Mouse (Mus musculus) stomach, embryonic 15.5 days (tissue): ENCODE data around the gene Ppm1n. TPM values are rescaled to one million over a fixed set of nuclear protein-coding genes. Genes with fewer than 3 reads are reported as not detected.

Source experiments
- ATAC-seq: fragments of 200-750 bp; cut with Nextera tagmentation; 2 replicates; pipeline ENCODE4 v1.8.0; 2017; ENCODE audit warnings: low read depth, moderate number of reproducible peaks, moderate TSS enrichment; ENCODE audit not compliant: insufficient read depth, low FRiP score
- H3K27ac ChIP-seq: fragments of 300-500 bp; sonication (generic); 2 replicates; pipeline ENCODE4 v1.5.1; 2015; ENCODE audit warnings: mild to moderate bottlenecking, inconsistent platforms
- H3K27me3 ChIP-seq: fragments of 300-500 bp; sonication (generic); replicated peaks from 2 replicates; pipeline ENCODE4 v1.6.1; 2015; ENCODE audit warnings: inconsistent platforms
- H3K36me3 ChIP-seq: fragments of 300-500 bp; sonication (generic); 2 replicates; pipeline ENCODE4 v1.6.1; 2015; ENCODE audit warnings: inconsistent platforms
- H3K4me1 ChIP-seq: fragments of 300-500 bp; sonication (generic); 2 replicates; pipeline ENCODE4 v1.6.1; 2015; ENCODE audit warnings: inconsistent platforms
- H3K4me2 ChIP-seq: fragments of 300-500 bp; sonication (generic); 2 replicates; pipeline ENCODE4 v1.6.1; 2015; ENCODE audit warnings: mild to moderate bottlenecking, inconsistent platforms
- H3K4me3 ChIP-seq: fragments of 300-500 bp; sonication (generic); replicated peaks from 2 replicates; pipeline ENCODE4 v1.5.1; 2015; ENCODE audit warnings: inconsistent platforms
- H3K9ac ChIP-seq: fragments of 300-500 bp; sonication (generic); 2 replicates; pipeline ENCODE4 v1.6.1; 2015; ENCODE audit warnings: inconsistent platforms
- H3K9me3 ChIP-seq: fragments of 300-500 bp; sonication (generic); 2 replicates; pipeline ENCODE4 v1.6.1; 2016; ENCODE audit warnings: inconsistent platforms
- WGBS: fragments of 180-500 bp; shearing (Covaris S2); methylation state at CpG from one replicate; pipeline ENCODE4 v1.1.7; 2015; 5-methylcytosine and 5-hydroxymethylcytosine counted together
- polyA plus RNA-seq: library from polyadenylated mRNA; unstranded; fragments of >200 nt; fragmentation: Nextera tagmentation; extraction: Ambion mirVana; gene quantifications from 2 replicates; pipeline ENCODE4 v1.2.1, GENCODE M21; 2015

The Ppm1n gene
- polyA plus RNA-seq, 1 experiment from 2014 or later = 0.33 TPM

DNA sequence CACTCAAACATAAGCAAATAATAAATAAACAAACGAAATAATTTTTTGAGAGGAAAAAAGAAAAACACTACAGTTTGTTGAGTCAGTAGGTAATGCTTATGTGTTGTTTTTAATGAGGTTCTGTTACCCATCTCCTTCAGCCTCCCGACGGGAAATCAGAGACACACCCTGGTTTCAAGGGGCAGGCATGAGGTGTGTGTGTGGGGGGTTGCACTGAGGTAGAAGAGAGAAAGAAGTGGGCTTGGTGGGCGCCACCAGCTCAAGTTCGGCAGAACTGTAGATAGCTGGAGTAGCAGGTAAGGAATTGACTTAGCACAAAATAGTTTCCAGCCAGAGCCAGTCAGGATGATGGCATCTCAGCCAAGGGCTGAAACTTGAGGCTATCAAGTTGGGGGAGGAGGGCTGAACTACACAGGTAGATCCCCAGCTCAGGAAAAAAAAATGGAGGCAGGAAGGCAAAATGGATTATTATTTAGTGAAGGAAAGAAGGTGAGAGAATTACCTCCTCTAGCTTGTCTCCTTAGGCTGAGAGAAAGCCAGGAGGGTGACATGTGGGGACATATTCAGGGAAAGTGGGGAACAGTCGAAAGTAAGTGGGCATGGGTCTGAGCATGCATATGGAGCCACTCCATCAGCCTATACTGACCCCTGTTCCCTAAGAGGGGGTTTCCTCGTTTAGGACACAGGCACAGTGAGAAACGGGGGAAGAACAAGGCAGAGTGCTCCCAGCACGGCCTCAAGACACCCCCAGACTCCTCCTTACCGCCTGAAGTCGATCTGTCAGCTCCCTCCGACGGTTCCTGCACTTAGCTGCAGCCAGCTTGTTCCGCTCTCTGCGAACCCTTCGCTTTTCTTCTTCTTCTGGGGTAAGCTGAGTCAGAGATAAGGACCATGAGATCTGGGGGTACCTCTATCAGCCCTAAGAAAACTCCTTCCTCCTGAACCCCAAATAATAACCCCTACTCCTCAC, 26.2 kb upstream of the Ppm1n start:
- Histone ChIP-seq H3K9me3 (no peaks in the 10 kb centered on the region), H3K36me3 (no peaks in the 10 kb centered on the region), H3K4me3 (no peak overlapping the region), H3K9ac (no peak overlapping the region), H3K4me1 (peaks cover 48% of the 10 kb centered on the region), H3K27ac (no peak overlapping the region), H3K4me2 (no peak overlapping the region), H3K27me3 (peaks cover 61% of the 10 kb centered on the region)
- ATAC-seq = no peak
- WGBS = 48% methylated on average over 16 of the region's 16 CpGs

GRCm38 (mm10) chr7:19305413-19305735, 25.5 kb upstream of the Ppm1n start:
- no peak overlapping the region for H3K27ac ChIP-seq
- H3K9ac ChIP-seq = no peak overlapping the region
- ATAC-seq = no peak
- no peak overlapping the region for H3K4me3 ChIP-seq
- no peaks in the 10 kb centered on the region for H3K36me3 ChIP-seq
- H3K4me1 ChIP-seq = peaks cover 44% of the 10 kb centered on the region
- WGBS = 8% methylated on average over 6 of the region's 6 CpGs
- H3K4me2 ChIP-seq = no peak overlapping the region
- H3K27me3 ChIP-seq = peaks cover 61% of the 10 kb centered on the region
- H3K9me3 ChIP-seq = no peaks in the 10 kb centered on the region

GRCm38 (mm10) chr7:19304501-19305412, 24.9 kb upstream of the Ppm1n start:
- WGBS = 2% methylated on average over 47 of the region's 48 CpGs
- Histone ChIP-seq H3K9ac (0 out of 2 replicates have a peak overlapping the region, but pooled peaks have one; percentile 5), H3K4me2 (peak overlapping the region; percentile 63), H3K4me1 (peaks cover 43% of the 10 kb centered on the region), H3K9me3 (no peaks in the 10 kb centered on the region), H3K27ac (no peak overlapping the region), H3K36me3 (no peaks in the 10 kb centered on the region), H3K27me3 (peaks cover 61% of the 10 kb centered on the region), H3K4me3 (peak overlapping the region; percentile 39)
- ATAC-seq = no peak

- Histone ChIP-seq H3K4me1 (peaks cover 36% of the 10 kb centered on the region), H3K9me3 (no peaks in the 10 kb centered on the region), H3K36me3 (no peaks in the 10 kb centered on the region), H3K4me3 (peak overlapping the region; percentile 39), H3K27ac (no peak overlapping the region), H3K27me3 (peaks cover 61% of the 10 kb centered on the region), H3K9ac (no peak overlapping the region), H3K4me2 (peak overlapping the region; percentile 63)
- whole genome bisulfite sequencing = under 1% methylated on average over 16 of the region's 16 CpGs
- ATAC-seq = no peak
Measured at GRCm38 (mm10) chr7:19303770-19304169, 23.9 kb upstream of the Ppm1n start.

DNA sequence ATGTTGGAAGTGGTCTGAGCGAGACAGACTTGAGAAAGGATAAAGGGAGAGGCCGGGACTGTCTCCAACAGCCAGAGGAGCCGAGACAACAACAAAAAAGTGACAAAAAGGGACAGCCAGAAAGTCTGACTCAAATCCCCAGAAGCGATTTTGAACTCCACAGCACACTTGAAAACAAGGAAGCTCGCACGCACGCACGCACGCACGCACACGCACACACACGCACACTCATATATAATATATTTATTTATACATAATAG, 23.1 kb upstream of the Ppm1n start:
- Histone ChIP-seq H3K4me1 (peaks cover 33% of the 10 kb centered on the region), H3K27me3 (peaks cover 61% of the 10 kb centered on the region), H3K4me2 (no peak overlapping the region), H3K27ac (no peak overlapping the region), H3K9ac (no peak overlapping the region), H3K4me3 (no peak overlapping the region; the same call in 1 of the 2 replicates), H3K36me3 (no peaks in the 10 kb centered on the region), H3K9me3 (no peaks in the 10 kb centered on the region)
- no peak for ATAC-seq
- 76% methylated on average over 12 of the region's 12 CpGs for WGBS

DNA sequence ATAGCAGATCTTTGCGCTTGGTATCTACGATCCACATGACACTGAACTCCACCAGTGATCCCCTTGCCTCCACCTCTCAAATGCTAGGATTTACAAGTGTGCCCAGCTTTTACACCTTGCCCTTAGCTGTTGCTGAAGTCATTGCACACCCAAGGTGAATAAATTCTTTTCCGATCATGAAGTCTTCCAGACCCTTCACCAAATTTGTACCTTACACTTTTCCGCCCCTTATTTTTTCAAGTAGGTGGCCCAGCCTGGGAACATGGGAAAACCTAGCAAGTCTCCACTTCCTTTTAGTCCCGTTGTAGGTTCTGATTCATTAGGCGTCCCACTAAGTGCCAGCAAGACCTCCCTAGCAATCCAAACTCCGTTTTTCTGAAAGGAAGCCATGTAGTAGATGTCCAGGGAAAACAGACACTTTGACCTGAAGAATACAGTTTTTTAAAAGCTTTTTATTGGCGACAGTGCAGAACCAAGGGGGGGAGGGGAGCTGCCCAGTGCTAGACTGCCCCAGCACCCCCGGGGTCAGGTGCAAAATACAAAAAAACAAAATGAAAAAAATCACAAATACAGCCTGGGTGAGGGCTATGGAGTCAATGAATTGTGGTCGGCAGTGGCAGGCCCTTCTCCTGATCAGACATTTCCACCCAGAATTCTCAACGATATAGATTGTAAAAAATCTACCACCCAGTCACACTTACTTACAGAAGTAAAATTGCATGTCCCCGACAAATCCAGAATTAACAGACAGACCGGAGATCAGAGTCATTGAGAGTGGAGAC, 22.6 kb upstream of the Ppm1n start:
- H3K9ac ChIP-seq = no peak overlapping the region
- H3K27me3 ChIP-seq = peaks cover 61% of the 10 kb centered on the region
- no peak overlapping the region for H3K27ac ChIP-seq
- H3K4me3 ChIP-seq = no peak overlapping the region
- H3K36me3 ChIP-seq = no peaks in the 10 kb centered on the region
- no peak overlapping the region; the same call in 1 of the 2 replicates for H3K4me2 ChIP-seq
- no peaks in the 10 kb centered on the region for H3K9me3 ChIP-seq
- no peak for ATAC-seq
- peaks cover 28% of the 10 kb centered on the region for H3K4me1 ChIP-seq
- WGBS = 50% methylated on average over 13 of the region's 13 CpGs

- 9% methylated on average over 16 of the region's 16 CpGs for WGBS
Measured at GRCm38 (mm10) chr7:19301461-19302263, 21.8 kb upstream of the Ppm1n start.

DNA sequence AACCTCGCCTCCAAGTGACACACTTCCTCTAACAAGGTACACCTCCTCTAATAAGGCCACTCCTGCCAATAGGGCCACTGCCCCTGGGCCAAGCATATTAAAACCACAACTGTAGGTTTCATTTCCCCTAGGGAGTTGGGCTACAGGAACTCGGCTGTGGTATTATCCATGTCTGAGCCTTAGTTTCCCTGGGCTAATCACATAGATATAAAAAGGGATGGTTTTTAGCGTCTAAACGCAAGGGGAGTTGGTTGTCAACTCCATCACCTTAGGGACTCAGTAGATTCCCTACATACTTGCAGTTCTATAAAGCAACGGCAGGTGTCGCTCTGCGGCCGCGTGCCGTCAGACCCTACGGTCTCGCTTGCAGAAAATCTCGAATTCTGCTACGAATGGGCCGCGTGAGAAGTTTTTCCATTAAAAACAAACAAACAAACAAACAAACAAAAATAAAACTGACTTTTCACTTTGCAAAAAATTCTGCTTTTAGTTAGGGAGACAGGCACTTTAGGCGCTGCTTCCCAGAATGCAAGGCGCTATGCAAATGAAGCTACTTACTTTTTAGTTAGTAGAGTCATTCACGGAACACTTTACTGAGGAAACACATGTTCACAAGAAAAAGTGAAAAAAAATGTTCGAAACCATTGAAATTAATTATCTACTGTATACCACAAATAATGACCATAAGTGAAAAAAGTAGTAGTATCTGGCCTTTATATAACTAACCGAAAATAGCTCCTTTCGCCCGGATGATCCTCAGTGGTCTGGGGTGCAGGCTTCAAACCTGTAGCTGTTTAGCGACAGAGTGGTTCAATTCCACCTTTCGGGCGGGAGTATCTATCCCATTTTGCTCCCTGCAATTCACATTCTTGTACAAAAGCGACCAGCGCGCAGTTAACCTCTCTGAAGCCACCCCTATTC, 20.9 kb upstream of the Ppm1n start:
- H3K9ac ChIP-seq = no peak overlapping the region; the same call in 1 of the 2 replicates
- peak overlapping the region; percentile 50 for H3K4me3 ChIP-seq
- peak; percentile 79 for ATAC-seq
- peak overlapping the region; percentile 47 for H3K4me2 ChIP-seq
- H3K27me3 ChIP-seq = peaks cover 44% of the 10 kb centered on the region
- peaks cover 28% of the 10 kb centered on the region for H3K4me1 ChIP-seq
- WGBS = under 1% methylated on average over 29 of the region's 29 CpGs
- no peak overlapping the region for H3K27ac ChIP-seq
- H3K9me3 ChIP-seq = no peaks in the 10 kb centered on the region
- no peaks in the 10 kb centered on the region for H3K36me3 ChIP-seq

More at GRCm38 (mm10) chr7:19301461-19302263, 21.8 kb upstream of the Ppm1n start:
- Histone ChIP-seq H3K4me3 (peak overlapping the region; percentile 50), H3K36me3 (no peaks in the 10 kb centered on the region), H3K9ac (no peak overlapping the region), H3K9me3 (no peaks in the 10 kb centered on the region), H3K4me2 (peak overlapping the region; percentile 47), H3K27me3 (peaks cover 53% of the 10 kb centered on the region), H3K4me1 (peaks cover 28% of the 10 kb centered on the region), H3K27ac (no peak overlapping the region)
- ATAC-seq = no peak

DNA sequence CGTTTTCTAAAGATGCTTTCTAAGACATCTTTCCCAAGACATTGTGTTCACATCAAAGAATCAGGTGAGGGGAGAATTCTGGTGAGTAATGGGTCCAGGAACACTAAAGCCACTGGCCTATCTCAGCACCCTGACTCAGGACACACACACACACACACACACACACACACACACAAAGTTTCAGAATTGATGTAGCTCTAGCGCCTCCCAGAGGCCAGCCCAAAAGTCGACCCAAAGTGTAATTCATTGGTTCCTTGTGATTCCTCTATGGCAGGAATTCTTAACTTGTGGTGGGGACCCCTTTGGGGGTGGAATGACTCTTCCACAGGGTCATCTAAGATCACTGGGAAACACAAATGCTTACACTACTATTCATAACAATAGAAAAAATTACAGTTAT, 19.3 kb upstream of the Ppm1n start:
- H3K27me3 ChIP-seq = peaks cover 29% of the 10 kb centered on the region
- no peak for ATAC-seq
- H3K27ac ChIP-seq = no peak overlapping the region
- H3K36me3 ChIP-seq = no peaks in the 10 kb centered on the region
- H3K9ac ChIP-seq = no peak overlapping the region
- H3K4me3 ChIP-seq = no peak overlapping the region
- H3K4me1 ChIP-seq = peaks cover 22% of the 10 kb centered on the region
- H3K9me3 ChIP-seq = no peaks in the 10 kb centered on the region
- 23% methylated on average over 3 of the region's 3 CpGs for WGBS
- no peak overlapping the region for H3K4me2 ChIP-seq

- ATAC-seq = no peak
- no peaks in the 10 kb centered on the region for H3K36me3 ChIP-seq
- H3K9ac ChIP-seq = no peak overlapping the region
Measured at GRCm38 (mm10) chr7:19297794-19298193, 17.9 kb upstream of the Ppm1n start.

More at GRCm38 (mm10) chr7:19297794-19298193, 17.9 kb upstream of the Ppm1n start:
- Histone ChIP-seq H3K27ac (no peak overlapping the region), H3K4me1 (peaks cover 14% of the 10 kb centered on the region; the same call in 1 of the 2 replicates), H3K4me3 (no peak overlapping the region), H3K27me3 (peaks cover 15% of the 10 kb centered on the region), H3K9me3 (no peaks in the 10 kb centered on the region), H3K4me2 (no peak overlapping the region)
- 87% methylated on average over 5 of the region's 5 CpGs for WGBS
